In genomic region chr14:34896253-34896982, GRCm38 (mm10) we compare ENCODE assay signal across 8 mouse cellular contexts.
A peak's percentile ranks its signal among the peaks of the same experiment; 100 is the strongest.
DNase-seq lines count a peak whose midpoint lies in the region; ATAC-seq lines count a peak whose summit lies in the region.

No protein-coding gene starts in this region.

- H3K4me1 ChIP-seq in hindbrain, embryonic 14.5 days (replicated peaks; ENCODE audit: control insufficient read depth, insufficient read depth, low read length): peaks cover 30% of the 10 kb centered on the region
- peaks cover 8% of the 10 kb centered on the region; the same call in 1 of the 2 replicates for H3K4me1 ChIP-seq in limb, embryonic 13.5 days

- peak overlapping the region; percentile 72 for H3K27ac ChIP-seq in hindbrain, embryonic 14.5 days
- no peak overlapping the region for H3K27ac ChIP-seq in limb, embryonic 13.5 days

- peak; percentile 88 for ATAC-seq in hindbrain, embryonic 14.5 days (ENCODE audit: low FRiP score)
- peak; percentile 62 for ATAC-seq in limb, embryonic 13.5 days (ENCODE audit: low FRiP score, low read depth)
- no peak for ATAC-seq in megakaryocyte-erythroid progenitor cell, adult 5-6 weeks (replicated peaks; ENCODE audit: low FRiP score, low TSS enrichment, poor library complexity, severe bottlenecking)

- 4% methylated on average over 33 of the region's 33 CpGs for WGBS in hindbrain, embryonic 14.5 days
- 5% methylated on average over 33 of the region's 33 CpGs for WGBS in limb, embryonic 13.5 days

- peak overlapping the region; percentile 25 for H3K4me3 ChIP-seq in hindbrain, embryonic 14.5 days (replicated peaks; ENCODE audit: low read length)
- peak overlapping the region; percentile 39 for H3K4me3 ChIP-seq in limb, embryonic 13.5 days

- H3K9me3 ChIP-seq in hindbrain, embryonic 14.5 days (ENCODE audit: control insufficient read depth, low read length): no peaks in the 10 kb centered on the region
- no peaks in the 10 kb centered on the region for H3K9me3 ChIP-seq in limb, embryonic 13.5 days

- peak; percentile 51 to 53 for DNase-seq in cerebellum, postnatal 14 days
- DNase-seq in cerebellum, adult 11 months: no peak
- peak; percentile 24 for DNase-seq in embryo, embryonic 11.5 days (ENCODE audit: low read depth, low spot score)
- peak; percentile 63 for DNase-seq in hindbrain, embryonic 14.5 days (ENCODE audit: low spot score)
- DNase-seq in right cerebral cortex, adult 2 months (ENCODE audit: low spot score in 2 of 2): peak; percentile 67 to 68
- DNase-seq in spleen, adult 18-20 months: no peak

- H3K27me3 ChIP-seq in hindbrain, embryonic 14.5 days (ENCODE audit: control insufficient read depth, insufficient read depth, low read length): 0 out of 2 replicates have a peak, but pooled peaks cover 5% of the 10 kb centered on the region
- H3K27me3 ChIP-seq in limb, embryonic 13.5 days: peaks cover 47% of the 10 kb centered on the region

- H3K9ac ChIP-seq in hindbrain, embryonic 14.5 days: peak overlapping the region; percentile 60
- H3K9ac ChIP-seq in limb, embryonic 13.5 days: peak overlapping the region; percentile 20; the same call in 1 of the 2 replicates

- no peaks in the 10 kb centered on the region for H3K36me3 ChIP-seq in hindbrain, embryonic 14.5 days (replicated peaks; ENCODE audit: control insufficient read depth, insufficient read depth)
- H3K36me3 ChIP-seq in limb, embryonic 13.5 days: no peaks in the 10 kb centered on the region

- peak overlapping the region; percentile 60 for H3K4me2 ChIP-seq in hindbrain, embryonic 14.5 days (replicated peaks)
- H3K4me2 ChIP-seq in limb, embryonic 13.5 days (replicated peaks): peak overlapping the region; percentile 70

Comparison
In these comparisons a context has a peak if more than half of its experiments do, and no peak if none do; other contexts are left out.
1. DNase-seq: peak in cerebellum, postnatal 14 days (2 of 2), embryo, embryonic 11.5 days (single experiment), hindbrain, embryonic 14.5 days (single experiment) and right cerebral cortex, adult 2 months (2 of 2); none in cerebellum, adult 11 months (single experiment) and spleen, adult 18-20 months (0 of 2).